8 mouse cellular contexts compared by ENCODE assay signal in genomic region chr9:57997511-57998031, GRCm38 (mm10). TPM values are rescaled to one million over a fixed set of nuclear protein-coding genes. Genes with fewer than 3 reads are reported as not detected.
DNase-seq lines count a peak whose midpoint lies in the region; ATAC-seq lines count a peak whose summit lies in the region.

No protein-coding gene starts in this region.

- H3K4me1 ChIP-seq in megakaryocyte, embryonic 14.5 days, result peaks cover 50% of the 10 kb centered on the region
- peaks cover 5% of the 10 kb centered on the region; the same call in 1 of the 2 replicates for H3K4me1 ChIP-seq in intestine, embryonic 16.5 days (ENCODE audit: control insufficient read depth, insufficient read depth, low read length)
- H3K4me1 ChIP-seq in stomach, embryonic 14.5 days (ENCODE audit: control insufficient read depth, insufficient read depth, low read length), result no peaks in the 10 kb centered on the region

- 20% methylated on average over 13 of the region's 13 CpGs for WGBS in intestine, embryonic 16.5 days
- 11% methylated on average over 13 of the region's 13 CpGs for WGBS in stomach, embryonic 14.5 days

- peak overlapping the region; percentile 53; the same call in 1 of the 2 replicates for H3K9ac ChIP-seq in intestine, embryonic 16.5 days (ENCODE audit: low read depth, low read length)
- H3K9ac ChIP-seq in stomach, embryonic 14.5 days (replicated peaks; ENCODE audit: low read depth, low read length), result no peak overlapping the region

- peak; percentile 56 to 89 for DNase-seq in cerebellum, postnatal 10 days
- no peak for DNase-seq in adrenal gland, adult 2 months
- no peak for DNase-seq in left cerebral cortex, adult 18-20 months (ENCODE audit: low spot score in 2 of 2)

- no peaks in the 10 kb centered on the region for H3K36me3 ChIP-seq in megakaryocyte, embryonic 14.5 days (replicated peaks; ENCODE audit: low read length)
- H3K36me3 ChIP-seq in intestine, embryonic 16.5 days (ENCODE audit: control insufficient read depth, insufficient read depth, low read length), result no peaks in the 10 kb centered on the region
- H3K36me3 ChIP-seq in stomach, embryonic 14.5 days (ENCODE audit: control insufficient read depth, insufficient read depth, low read length), result no peaks in the 10 kb centered on the region

- peak overlapping the region; percentile 61 for H3K4me2 ChIP-seq in intestine, embryonic 16.5 days (ENCODE audit: low read depth, low read length)
- H3K4me2 ChIP-seq in stomach, embryonic 14.5 days (replicated peaks; ENCODE audit: low read depth, low read length), result peak overlapping the region; percentile 44

- H3K27me3 ChIP-seq in megakaryocyte, embryonic 14.5 days (replicated peaks), result peaks cover 27% of the 10 kb centered on the region
- peaks cover 2% of the 10 kb centered on the region; the same call in 1 of the 2 replicates for H3K27me3 ChIP-seq in intestine, embryonic 16.5 days (replicated peaks; ENCODE audit: control insufficient read depth, insufficient read depth, low read length)
- H3K27me3 ChIP-seq in stomach, embryonic 14.5 days (ENCODE audit: control insufficient read depth, insufficient read depth, low read length), result no peaks in the 10 kb centered on the region

- H3K27ac ChIP-seq in intestine, embryonic 16.5 days (ENCODE audit: low read length), result no peak overlapping the region
- no peak overlapping the region for H3K27ac ChIP-seq in stomach, embryonic 14.5 days (ENCODE audit: low read length)

- no peaks in the 10 kb centered on the region for H3K9me3 ChIP-seq in megakaryocyte, embryonic 14.5 days
- no peaks in the 10 kb centered on the region for H3K9me3 ChIP-seq in intestine, embryonic 16.5 days (ENCODE audit: control insufficient read depth, low read length)
- no peaks in the 10 kb centered on the region for H3K9me3 ChIP-seq in stomach, embryonic 14.5 days (ENCODE audit: control insufficient read depth, low read depth, low read length)

- H3K4me3 ChIP-seq in megakaryocyte, embryonic 14.5 days (replicated peaks), result peak overlapping the region; percentile 89
- H3K4me3 ChIP-seq in intestine, embryonic 16.5 days (ENCODE audit: low read length), result peak overlapping the region; percentile 37
- peak overlapping the region; percentile 13; the same call in 1 of the 2 replicates for H3K4me3 ChIP-seq in stomach, embryonic 14.5 days (ENCODE audit: low read depth, low read length)

- ATAC-seq in cerebellum, adult (ENCODE audit: insufficient number of reproducible peaks, low FRiP score, low TSS enrichment), result no peak; the same call in none of the 2 replicates
- ATAC-seq in megakaryocyte, adult 5-6 weeks (ENCODE audit: poor library complexity, severe bottlenecking), result no peak
- no peak for ATAC-seq in intestine, embryonic 16.5 days
- 0 out of 2 replicates have a peak, but pooled peaks have one; percentile 21 for ATAC-seq in stomach, embryonic 14.5 days (ENCODE audit: insufficient number of reproducible peaks, insufficient read depth, low FRiP score, low read depth)

RNA-seq across cellular contexts. Expression of gene Cyp11a1, which starts 8.6 kb away (rescaled TPM):
- 1.1 and 7.5 TPM in 2 replicates for polyA plus RNA-seq in megakaryocyte, embryonic 14.5 days (2012; ENCODE audit: insufficient read depth, low replicate concordance)
- total RNA-seq in megakaryocyte, adult 5-6 weeks (2015), result 9.2 and 10.5 TPM in 2 replicates
- total RNA-seq in megakaryocyte, adult 5-6 weeks (2017), result 8.3 and 9.7 TPM in 2 replicates
- 6.4 and 22.4 TPM in 2 replicates for polyA plus RNA-seq in intestine, embryonic 16.5 days (2015; fragmentation: Nextera tagmentation; extraction: Ambion mirVana)
- polyA plus RNA-seq in stomach, embryonic 14.5 days (2014; fragmentation: Nextera tagmentation; extraction: Ambion mirVana), result 0.26 and 0.57 TPM in 2 replicates
- 1,000 to 10,000 TPM; 6,621 to 7,422 TPM for total RNA-seq in adrenal gland, adult 2 months (2021)
- polyA plus RNA-seq in adrenal gland, adult 2 months (2012; rRNA removed), result 1,463 and 1,873 TPM in 2 replicates
- total RNA-seq in left cerebral cortex, adult 18-20 months (2021), result 1 to 10 TPM; 1.8 to 2.7 TPM

RNA-seq across cellular contexts. Expression of gene Sema7a, which starts 57.7 kb away (rescaled TPM):
- polyA plus RNA-seq in megakaryocyte, embryonic 14.5 days (2012; ENCODE audit: insufficient read depth, low replicate concordance), result 7.2 and 10.4 TPM in 2 replicates
- 1.1 and 1.4 TPM in 2 replicates for total RNA-seq in megakaryocyte, adult 5-6 weeks (2015)
- 3.9 and 5.0 TPM in 2 replicates for total RNA-seq in megakaryocyte, adult 5-6 weeks (2017)
- 0.54 and 0.72 TPM in 2 replicates for polyA plus RNA-seq in intestine, embryonic 16.5 days (2015; fragmentation: Nextera tagmentation; extraction: Ambion mirVana)
- polyA plus RNA-seq in stomach, embryonic 14.5 days (2014; fragmentation: Nextera tagmentation; extraction: Ambion mirVana), result 1.0 and 1.1 TPM in 2 replicates
- total RNA-seq in adrenal gland, adult 2 months (2021), result 10 to 100 TPM in 1 of 2 experiments, 1 to 10 TPM in 1; 8.2 to 17.0 TPM
- polyA plus RNA-seq in adrenal gland, adult 2 months (2012; rRNA removed), result 54.9 and 59.4 TPM in 2 replicates
- 100 to 1,000 TPM; 135 to 160 TPM for total RNA-seq in left cerebral cortex, adult 18-20 months (2021)

Comparison
In these comparisons a context has a peak if more than half of its experiments do, and no peak if none do; other contexts are left out.
1. DNase-seq: peak in cerebellum, postnatal 10 days (2 of 2); none in adrenal gland, adult 2 months (single experiment) and left cerebral cortex, adult 18-20 months (0 of 2).
2. H3K4me3 ChIP-seq: peak in every context shown above with its lines; median percentile 89 in megakaryocyte, embryonic 14.5 days; 37 in intestine, embryonic 16.5 days; 13 in stomach, embryonic 14.5 days.
3. RNA of gene Cyp11a1, which starts 8.6 kb away (polyA plus RNA-seq): 1,463 to 1,873 TPM in adrenal gland, adult 2 months; 6.4 to 22.4 TPM in intestine, embryonic 16.5 days, 1.1 to 7.5 TPM in megakaryocyte, embryonic 14.5 days and 0.26 to 0.57 TPM in stomach, embryonic 14.5 days; every median in the first group is over 10 times any median in the second.